Mouse (Mus musculus) MN1 (cell line): ENCODE data around the gene Gps1.
"Not testable (repeated sequence)": the region's sequence is repeated elsewhere in the genome, so short reads cannot be mapped to it uniquely, and the experiment has no call there.

Source experiments
- DNase-seq: peaks from one replicate; pipeline ENCODE4 v3.0.0-alpha.2; 2016; ENCODE audit warnings: low spot score

Gps1 gene

DNA sequence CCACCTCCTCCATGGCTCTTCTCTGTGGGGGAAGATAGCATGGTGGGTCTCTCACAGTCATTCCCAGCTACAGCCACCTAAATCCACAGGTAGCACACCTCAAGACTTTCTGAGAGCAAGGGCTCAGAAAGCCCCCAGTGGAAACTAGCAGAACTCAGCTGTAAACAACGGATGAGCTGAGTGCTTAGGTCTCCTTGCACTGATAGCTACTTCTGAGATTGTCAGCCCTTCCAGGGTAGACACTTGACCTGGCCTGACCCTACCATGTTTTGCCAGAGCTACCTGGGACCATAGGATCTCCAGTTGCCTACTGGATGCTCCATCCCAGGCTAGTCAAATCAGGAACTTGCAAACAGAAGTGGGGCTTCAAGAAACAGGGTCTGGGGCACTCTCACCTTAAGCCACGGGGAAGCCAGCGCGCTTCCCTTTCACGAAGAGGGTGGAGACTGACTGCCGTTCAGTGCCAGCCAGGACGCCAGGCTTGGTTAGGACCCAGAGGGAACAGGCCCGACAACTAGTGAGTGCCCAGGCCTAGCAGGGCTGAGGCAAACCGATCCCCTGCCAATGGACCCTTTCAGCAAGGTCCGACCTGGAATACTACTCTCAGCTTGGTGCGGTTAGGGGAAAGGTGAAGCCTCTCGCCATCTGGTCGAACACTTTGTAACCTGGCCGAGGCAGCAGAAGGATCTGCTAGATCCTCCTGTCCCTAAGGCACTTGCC lies 38.9 kb downstream of the Gps1 start:
- peak; percentile 62 for DNase-seq

DNA sequence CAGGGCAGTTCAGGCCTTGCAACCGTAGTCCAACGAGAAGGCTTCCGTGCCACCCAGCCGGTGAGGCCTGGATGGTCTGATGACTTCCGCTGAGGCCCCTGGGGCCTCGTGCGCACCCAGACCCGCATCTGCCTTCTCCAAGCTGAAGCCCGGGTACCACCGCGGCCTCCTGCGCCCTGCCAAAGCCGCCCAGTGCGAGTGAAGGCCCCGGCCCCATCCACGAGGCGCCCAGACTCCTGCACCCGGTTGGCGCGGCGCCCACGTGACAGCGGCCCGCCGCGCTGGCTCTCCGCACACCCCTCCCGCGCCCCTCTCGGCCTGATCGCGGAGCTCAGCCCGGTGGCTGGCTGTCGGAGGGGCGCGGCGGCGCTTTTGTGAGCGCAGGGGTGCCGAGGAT lies 39.5 kb downstream of the Gps1 start:
- no peak for DNase-seq

DNA sequence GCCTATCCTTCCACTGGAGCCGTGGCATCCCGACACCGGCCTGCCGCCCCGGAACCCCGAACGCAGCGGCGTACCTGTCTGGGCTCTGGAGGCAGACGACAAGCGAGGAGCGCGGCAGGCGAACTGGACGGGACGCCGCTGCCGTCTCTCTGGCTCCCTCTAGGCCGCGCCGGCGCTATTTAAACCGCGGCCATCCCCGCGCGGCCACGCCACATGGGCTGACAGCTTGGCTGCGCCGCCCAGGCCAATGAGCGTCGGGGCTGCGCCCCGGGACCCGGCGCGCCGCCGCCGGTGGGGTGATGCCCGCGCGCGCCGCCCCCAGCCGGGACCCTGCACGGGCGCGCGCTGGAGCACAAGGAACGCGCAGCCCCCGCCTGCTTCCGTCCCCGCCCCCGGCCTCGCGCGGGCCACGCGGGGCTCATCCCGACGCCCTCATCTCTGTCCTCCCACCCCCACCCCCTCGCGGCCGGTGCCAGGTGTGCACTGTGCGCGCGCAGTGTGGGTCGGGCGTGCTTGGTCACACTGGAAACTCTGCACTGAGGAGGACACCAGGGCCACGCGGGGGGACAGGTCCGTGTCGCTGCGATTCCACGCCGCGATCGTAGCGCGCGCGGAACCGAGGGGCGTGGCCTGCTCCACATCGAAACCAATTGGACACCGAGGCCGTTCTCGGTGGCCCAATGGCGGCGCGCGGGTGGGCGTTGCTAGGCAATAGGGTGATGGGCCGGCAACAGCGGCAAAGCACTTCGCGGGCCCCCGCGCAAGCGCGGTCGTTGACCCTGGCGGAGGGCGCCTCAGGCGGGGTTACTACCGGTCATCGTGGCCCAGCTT lies 40.1 kb downstream of the Gps1 start, which contains the start of gene Fasn:
Fasn (minus strand) TSS at position 592 of the 831 bp plus-strand sequence.
- DNase-seq = peak; percentile 100

- DNase-seq = peak; percentile 54
These were observed 40.8 kb downstream of the Gps1 start for GRCm38 (mm10) chr11:120824787-120825288.

GRCm38 (mm10) chr11:120825289-120825863 lies 41.3 kb downstream of the Gps1 start:
- peak; percentile 80 for DNase-seq

- DNase-seq = no peak
These were observed 42.2 kb downstream of the Gps1 start for GRCm38 (mm10) chr11:120826016-120826953.

DNA sequence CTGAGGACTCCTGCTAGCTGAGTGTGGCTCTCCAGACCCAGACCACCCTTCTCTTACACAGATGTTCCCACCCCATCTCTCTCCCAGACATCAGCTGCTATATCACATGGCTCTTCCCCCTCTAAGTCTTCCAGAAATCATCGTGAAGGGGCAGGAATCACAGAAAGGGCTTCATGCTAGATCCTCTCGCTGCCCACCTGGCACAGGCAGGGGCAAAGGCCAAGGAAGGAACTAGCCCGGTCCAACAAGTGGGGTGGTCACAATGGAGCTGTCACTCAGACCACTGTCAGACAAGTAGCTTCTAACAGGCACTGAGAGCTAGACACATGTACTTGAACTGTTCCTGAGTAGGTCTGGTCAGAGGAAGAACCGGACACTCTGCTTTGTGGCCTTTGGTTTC lies 44.3 kb downstream of the Gps1 start:
- no peak for DNase-seq

GRCm38 (mm10) chr11:120829757-120830532 lies 45.9 kb downstream of the Gps1 start:
- DNase-seq = no peak

- no peak for DNase-seq
These were observed 46.6 kb downstream of the Gps1 start for GRCm38 (mm10) chr11:120830686-120831085.

GRCm38 (mm10) chr11:120831659-120832440 lies 47.8 kb downstream of the Gps1 start:
- no peak for DNase-seq

GRCm38 (mm10) chr11:120832962-120833361 lies 48.9 kb downstream of the Gps1 start:
- not testable (repeated sequence) for DNase-seq

DNA sequence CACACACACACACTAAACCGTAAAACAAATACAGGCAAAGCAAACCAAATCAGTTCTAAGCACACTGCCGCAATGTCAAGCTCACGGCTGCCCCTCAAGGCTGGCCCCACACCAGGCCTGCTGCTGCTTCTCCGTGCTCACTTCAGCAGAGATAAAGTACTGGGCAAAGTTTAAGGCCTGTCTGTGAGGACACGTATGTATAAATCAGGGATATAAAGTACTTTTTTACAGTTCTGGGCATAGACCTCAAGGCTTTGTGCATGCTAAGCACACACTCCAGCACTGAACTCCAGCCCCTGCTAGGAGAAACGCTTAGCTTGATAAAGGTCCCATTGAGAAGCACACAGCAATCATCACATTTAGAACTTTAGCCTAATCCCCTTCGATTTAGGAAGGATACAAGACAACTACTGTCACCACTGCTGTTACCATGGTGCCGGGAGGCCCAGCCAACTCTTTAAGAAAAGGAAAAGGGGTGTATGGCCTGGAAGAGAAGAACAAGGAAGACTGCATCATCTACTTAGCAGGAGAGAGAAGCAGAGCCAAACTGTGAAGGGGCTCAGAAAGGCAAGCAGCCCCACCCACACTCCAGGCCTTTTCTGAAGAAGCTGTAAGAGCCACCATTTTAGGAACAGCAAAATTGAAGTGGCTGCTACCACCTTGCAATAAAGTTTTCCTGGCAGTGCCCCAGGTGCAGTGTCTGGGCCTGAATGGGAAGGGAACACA lies 49.6 kb downstream of the Gps1 start:
- DNase-seq = no peak
